17 mouse cellular contexts compared by ENCODE assay signal in genomic region chr10:37000839-37001238, GRCm38 (mm10).
"Had no signal": no experiment of that assay in that cellular context is flagged by ENCODE, and none has a peak within 500 bp of the region (broad histone marks: within the 10 kb centered on the region; RNA-seq: fewer than 3 reads in every experiment).

No protein-coding gene starts in this region.

- DNase-seq: lung, adult 18-20 months; lung, embryonic 14.5 days; lung, postnatal 10 days; lung, postnatal 4 days; midbrain, embryonic 14.5 days; retina, postnatal 1 day; right cerebral cortex, adult 18-20 months; right cerebral cortex, postnatal 25 days; right cerebral cortex, postnatal 4 days; spleen, adult 18-20 months; thymus, adult 18-20 months; thymus, postnatal 14 days; thymus, postnatal 36 days had no signal

- H3K27ac ChIP-seq: midbrain, embryonic 10.5 days; midbrain, embryonic 12.5 days; neural tube, embryonic 13.5 days; neural tube, embryonic 15.5 days had no signal

- H3K4me3 ChIP-seq: midbrain, embryonic 10.5 days; midbrain, embryonic 12.5 days; neural tube, embryonic 13.5 days; neural tube, embryonic 15.5 days had no signal
